Mouse (Mus musculus): Measurements from ENCODE around the gene Trip11.
"Not testable (repeated sequence)": the region's sequence is repeated elsewhere in the genome, so short reads cannot be mapped to it uniquely, and the experiment has no call there.

Trip11 gene

DNA sequence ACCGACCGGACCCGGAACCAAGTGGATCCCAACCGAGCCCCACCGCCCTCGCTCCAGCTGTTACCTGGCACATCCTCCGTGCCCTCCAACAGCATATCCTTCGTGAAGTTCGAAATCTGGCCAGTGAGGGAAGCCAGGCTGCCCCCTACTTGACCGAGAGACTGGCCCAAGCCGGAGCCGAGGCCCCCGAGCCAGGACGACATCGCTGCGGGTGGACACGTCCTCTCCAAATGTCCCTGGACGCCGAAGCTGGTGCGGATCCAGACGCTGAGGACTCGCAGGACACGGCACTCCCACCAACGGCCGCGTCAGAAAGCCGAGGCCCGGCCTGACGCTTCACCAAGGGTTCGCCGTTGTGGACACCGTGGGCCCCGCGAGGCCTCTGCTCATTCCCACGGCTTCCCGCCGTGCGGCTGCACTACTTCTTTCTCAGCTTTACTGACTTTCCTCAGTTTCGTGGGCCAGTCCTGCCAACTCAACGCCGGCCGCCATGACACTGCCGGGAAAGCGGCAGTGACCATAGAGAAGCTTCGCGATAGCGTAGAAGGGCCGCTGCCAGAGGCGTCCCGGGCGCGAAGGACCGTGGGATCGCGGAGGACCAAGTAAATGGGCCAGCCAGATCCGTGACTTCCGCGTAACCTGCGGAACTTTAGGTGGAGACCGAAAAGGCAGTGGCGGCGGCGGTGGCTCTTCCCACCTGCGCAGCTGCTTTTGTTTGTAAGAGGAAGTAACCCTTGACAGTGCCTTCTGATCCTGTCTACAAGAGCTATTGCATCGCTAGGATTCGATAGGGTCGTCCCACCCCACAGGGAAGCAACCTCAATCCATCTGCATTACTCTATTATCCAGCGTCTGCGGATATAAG is at the start of gene Trip11:
Gene Trip11, minus strand, starts transcription at position 642 of the 865 bp plus-strand sequence.
- peak; percentile 89 to 90 for DNase-seq (ENCODE audit: low spot score in 2 of 2)

GRCm38 (mm10) chr12:101958960-101959780 is 46.1 kb upstream of the Trip11 start:
- not testable (repeated sequence) for DNase-seq (ENCODE audit: low spot score in 2 of 2)

GRCm38 (mm10) chr12:101958556-101958955 is 45.5 kb upstream of the Trip11 start:
- no peak for DNase-seq (ENCODE audit: low spot score in 2 of 2)

DNA sequence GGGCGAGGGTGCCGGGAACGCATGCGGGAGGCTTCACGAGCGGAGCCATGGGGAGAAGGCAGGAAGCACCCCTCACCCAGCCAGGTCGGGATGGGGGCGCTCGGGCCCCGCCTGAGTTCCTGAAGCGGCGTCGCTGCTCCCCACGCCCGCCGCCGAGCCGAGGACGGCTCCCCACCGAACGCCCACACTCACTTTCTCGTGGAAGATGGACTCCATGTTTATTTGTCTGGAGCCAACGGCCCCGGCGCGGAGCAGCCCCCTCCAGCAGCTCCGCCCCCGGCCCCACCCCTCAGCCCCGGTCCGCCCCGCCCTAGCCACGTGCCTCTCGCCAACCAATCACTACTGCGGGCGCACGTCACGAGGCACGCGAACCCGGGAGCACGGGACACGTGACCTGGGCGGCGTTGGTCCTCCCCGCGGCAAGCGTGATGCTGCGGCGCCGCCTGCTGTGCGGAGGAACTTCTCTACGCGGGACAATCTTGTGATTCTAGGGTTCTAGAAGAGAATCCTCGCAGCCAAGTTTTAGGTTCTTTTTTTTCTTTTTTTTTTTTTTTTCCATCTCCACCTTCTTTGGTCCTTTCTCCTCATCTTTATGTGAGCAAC is 45.0 kb upstream of the Trip11 start, which contains the start of gene Atxn3:
Gene Atxn3, minus strand, starts transcription at position 305 of the 603 bp plus-strand sequence.
- peak; percentile 96 to 97 for DNase-seq (ENCODE audit: low spot score in 2 of 2)

- no peak for DNase-seq (ENCODE audit: low spot score in 2 of 2)
Observed at GRCm38 (mm10) chr12:101957079-101957941, 44.2 kb upstream of the Trip11 start.

DNA sequence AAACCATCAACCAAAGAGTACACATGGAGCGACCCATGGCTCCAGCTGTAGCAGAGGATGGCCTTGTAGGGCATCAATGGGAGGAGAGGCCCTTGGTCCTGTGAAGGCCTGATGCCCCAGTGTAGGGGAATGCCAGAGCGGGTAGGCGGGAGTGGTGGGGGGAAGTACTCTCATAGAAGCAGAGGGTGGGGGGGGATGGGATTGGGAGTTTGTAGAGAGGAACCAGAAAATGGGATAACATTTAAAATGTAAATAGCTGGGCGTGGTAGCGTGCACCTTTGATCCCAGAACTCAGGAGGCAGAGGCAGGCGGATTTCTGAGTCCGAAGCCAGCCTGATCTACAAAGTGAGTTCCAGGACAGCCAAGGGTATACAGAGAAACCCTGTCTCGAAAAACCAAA is 42.8 kb upstream of the Trip11 start:
- DNase-seq (ENCODE audit: low spot score in 2 of 2) = not testable (repeated sequence)

- DNase-seq (ENCODE audit: low spot score in 2 of 2) = no peak
Observed at GRCm38 (mm10) chr12:101948801-101949200, 35.7 kb upstream of the Trip11 start.

DNA sequence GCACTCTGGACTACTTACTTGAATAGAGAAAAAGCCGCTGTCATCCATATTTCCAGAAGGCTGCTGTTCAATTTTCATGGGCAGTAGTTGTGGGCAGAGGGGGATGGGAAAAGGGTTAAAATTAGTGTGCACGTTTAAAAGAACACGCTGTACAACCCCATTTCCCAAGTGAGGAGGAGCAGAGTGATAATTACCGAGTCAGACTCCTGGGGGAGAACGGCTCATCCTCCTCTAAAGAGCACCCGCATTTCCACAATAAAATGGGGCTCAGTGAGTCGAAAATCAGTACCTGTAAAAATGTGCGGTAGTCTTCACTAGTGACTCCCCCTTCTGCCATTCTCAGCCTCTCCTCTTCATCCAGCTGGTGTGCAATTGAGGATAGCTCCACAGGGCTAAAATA is 34.9 kb upstream of the Trip11 start:
- DNase-seq (ENCODE audit: low spot score in 2 of 2) = peak in 1 of 2 experiments; percentile 23

DNA sequence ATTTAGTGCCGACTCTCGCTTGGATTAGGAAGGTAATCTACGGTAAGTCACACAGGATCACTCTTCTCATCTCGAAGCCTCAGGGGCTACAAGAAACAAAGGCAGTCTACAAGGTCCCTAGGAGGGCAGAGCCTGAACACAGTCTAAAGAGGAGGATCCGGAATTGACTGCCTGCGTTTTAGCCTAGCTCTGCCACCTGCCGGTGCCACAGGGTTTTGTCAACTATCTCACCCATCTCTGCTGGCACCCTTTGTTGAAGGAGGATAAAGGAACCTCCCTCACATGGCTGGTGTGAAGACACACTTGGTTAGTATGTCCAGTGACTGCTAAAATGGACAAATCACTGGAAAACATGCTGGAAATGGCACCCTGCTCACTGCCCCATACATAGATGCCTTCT is 24.5 kb upstream of the Trip11 start:
- no peak for DNase-seq (ENCODE audit: low spot score in 2 of 2)

DNA sequence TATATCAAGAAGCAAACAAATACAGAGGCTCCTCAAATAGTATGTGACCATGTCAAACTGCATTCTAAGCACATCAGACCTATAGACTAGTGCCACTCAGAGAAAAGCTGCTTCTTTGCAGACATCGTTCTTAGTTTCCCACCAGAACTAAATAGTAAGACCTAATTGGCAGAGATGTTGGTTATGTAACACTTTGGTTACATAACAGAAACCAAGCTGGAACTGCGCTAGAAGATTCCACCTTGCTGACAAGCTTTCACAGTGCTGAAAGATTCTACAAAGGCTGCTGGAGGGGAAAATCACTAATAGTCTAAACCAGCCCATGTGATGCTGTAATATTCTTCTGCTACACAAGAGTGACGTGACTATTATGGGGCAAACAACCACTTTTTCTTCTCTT is 22.2 kb upstream of the Trip11 start:
- no peak for DNase-seq (ENCODE audit: low spot score in 2 of 2)

DNA sequence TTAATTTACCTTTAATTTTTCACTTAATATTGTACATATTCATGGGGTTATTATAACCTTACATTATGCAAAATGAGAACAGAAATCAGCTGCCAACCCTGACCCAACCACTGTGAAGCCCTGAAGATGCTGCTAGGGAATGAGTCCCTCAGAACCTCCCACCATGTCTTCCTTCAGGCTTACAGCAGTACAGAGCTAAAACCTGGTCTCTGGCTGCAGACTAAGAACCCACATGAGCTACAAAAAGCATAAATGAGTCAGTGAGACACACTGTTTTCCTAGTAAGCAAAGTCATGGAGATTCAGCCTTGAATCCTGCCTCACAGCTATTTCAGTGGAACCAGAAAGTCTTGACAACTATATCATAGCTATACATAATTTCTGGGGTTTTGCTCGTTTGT is 15.4 kb upstream of the Trip11 start:
- no peak for DNase-seq (ENCODE audit: low spot score in 2 of 2)

- no peak for DNase-seq (ENCODE audit: low spot score in 2 of 2)
Observed at GRCm38 (mm10) chr12:101922313-101922712, 9.2 kb upstream of the Trip11 start.

DNA sequence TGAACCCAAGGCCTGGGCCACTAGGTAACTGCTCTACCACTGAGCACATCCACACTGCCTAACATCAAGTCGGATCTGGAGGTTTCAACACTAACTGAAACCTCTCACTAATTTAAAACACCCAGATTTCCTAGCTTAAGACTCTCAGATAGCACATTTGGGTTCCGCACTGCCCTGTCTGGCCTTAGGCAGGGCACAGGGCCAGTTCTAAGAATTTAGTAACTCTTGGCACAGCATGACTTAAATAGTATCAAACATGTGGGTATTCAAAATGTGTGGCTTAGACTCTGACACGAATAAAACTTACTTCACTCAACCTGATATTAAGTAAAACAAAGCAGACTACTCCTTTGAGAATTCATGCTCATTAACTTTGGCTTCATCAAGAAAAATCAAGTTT is 6.8 kb upstream of the Trip11 start:
- no peak for DNase-seq (ENCODE audit: low spot score in 2 of 2)

GRCm38 (mm10) chr12:101917165-101917564 is 4.1 kb upstream of the Trip11 start:
- no peak for DNase-seq (ENCODE audit: low spot score in 2 of 2)

DNA sequence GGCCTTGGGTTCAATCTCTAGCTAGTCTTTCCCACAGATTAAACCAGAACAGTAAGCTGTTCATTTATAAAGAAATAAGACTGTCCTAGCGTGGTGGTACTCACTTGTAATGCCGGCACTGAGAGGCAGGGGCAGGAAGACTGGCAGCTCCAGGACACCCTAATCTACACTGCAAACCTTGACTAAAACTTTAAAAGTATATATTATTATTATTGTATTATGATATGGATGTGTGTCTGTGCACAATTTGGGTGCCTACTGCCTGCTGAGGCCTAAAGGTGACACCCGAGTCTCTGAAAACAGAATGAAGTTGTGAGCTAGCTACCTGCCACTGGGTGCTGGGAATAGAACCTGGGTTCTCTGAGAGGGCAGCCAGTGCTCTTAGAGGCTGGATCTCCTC is 1.7 kb downstream of the Trip11 start:
- no peak for DNase-seq (ENCODE audit: low spot score in 2 of 2)

DNA sequence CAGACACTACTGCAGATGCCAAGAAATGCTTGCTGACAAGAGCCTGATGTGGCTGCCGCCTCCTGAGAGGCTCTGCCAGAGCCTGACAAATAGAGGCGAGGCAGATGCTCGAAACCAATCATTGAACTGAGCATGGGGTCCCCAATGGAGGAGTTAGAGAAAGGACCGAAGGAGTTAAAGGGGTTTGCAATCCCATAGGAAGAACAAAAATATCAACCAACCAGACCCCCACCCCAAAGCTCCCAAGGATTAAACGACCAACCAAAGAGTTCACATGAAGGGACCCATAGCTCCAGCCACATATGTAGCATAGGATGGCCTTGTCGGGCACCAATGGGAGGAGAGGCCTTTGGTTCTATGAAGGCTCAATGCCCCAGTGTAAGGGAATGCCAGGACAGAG is 2.7 kb downstream of the Trip11 start:
- no peak for DNase-seq (ENCODE audit: low spot score in 2 of 2)

DNA sequence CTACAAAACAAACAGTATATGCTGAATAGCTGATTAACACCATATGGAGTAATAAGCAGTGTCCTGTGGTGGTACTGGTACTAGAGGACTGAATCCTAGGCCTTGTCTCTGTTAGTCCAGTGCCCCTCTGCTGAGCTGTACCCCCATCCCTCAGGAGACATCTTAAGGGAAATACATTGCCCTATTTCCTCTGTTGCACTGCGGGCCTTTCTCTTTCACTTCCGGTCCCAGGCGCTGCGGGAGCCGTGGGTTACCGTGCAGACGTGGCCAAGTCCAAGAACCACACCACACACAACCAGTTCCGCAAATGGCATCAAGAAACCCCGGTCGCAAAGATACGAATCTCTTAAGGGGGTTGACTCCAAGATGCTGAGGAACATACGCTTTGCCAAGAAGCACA is 7.2 kb downstream of the Trip11 start:
- no peak for DNase-seq (ENCODE audit: low spot score in 2 of 2)

DNA sequence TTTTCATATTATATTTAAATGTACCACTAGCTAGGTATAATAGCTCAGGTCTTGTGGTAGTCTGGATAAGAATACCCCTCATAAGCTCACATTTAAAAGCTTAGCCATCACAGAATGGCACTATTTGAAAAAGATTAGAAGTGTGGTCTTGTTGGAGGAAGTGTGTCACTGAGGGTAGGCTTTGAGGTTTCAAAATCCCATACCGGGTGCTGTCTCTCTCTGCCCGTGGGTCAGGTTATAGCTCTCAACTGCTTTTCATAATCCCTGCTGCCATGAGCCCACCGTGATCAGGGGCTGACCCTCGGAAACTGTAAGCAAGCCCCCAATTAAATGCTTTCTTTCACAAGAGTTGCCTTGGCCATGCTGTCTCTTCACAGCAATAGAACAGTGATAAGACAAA is 8.2 kb downstream of the Trip11 start:
- no peak for DNase-seq (ENCODE audit: low spot score in 2 of 2)

DNA sequence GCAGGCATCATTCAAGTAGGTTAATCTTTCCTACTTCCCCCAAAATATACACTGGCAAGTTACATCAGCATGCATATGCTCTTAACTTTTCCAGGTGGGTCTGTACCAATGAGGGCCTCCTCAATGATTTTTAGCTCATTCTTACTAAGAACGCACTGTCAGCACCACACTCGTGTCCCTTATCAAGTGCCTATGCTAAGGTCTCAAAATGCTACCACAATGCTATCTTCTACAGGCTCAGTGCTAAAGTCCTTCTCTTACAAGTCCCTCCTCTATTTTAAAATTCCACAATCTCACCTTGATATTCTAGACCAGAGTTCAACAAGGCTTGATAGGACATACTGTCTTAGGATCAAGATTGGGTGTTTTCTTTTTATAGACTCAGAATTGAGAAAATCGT is 8.9 kb downstream of the Trip11 start:
- DNase-seq (ENCODE audit: low spot score in 2 of 2) = no peak

DNA sequence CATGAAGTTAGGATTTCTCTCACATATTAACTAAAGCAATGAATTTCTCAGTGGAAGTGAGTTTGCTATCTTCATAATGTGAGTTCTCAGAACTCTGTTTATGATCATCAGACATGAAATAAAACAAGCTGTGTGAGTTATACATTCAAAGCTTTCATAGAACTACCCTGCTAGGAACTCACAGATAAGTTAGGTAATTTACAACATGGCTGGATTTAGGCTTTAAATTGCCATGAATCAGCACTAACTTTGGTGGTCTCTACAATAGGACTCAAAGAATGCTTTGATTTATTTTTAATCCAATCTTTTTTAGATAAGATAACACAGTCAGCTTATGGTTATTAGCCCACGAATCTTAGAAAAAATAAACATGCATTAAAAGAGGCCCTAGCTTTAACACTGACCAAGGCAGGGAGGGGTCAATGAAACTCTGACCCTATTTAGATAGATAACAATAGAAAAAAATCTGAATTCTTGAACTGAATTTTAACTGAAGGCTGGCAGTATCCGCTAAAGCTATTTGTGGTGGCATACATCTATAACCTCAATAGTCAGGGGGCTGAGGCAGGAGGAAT is 13.3 kb downstream of the Trip11 start:
- DNase-seq (ENCODE audit: low spot score in 2 of 2) = no peak

DNA sequence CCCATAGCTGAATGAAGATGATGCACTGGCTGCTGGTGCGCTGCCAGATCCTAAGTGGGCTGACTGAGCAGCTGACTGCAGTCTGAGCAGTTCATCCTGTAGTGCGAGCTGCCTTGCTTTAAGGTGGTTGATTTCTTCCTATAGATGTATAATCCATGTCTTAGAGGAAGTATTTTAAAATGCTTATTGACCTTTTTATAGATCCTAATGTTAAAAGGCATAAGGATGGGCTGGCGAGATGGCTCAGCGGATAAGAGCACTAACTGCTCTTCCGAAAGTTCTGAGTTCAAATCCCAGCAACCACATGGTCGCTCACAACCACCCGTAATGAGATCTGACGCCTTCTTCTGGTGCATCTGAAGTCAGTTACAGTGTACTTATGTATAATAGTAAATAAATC is 14.1 kb downstream of the Trip11 start:
- no peak for DNase-seq (ENCODE audit: low spot score in 2 of 2)
